In the genomic region with DNA sequence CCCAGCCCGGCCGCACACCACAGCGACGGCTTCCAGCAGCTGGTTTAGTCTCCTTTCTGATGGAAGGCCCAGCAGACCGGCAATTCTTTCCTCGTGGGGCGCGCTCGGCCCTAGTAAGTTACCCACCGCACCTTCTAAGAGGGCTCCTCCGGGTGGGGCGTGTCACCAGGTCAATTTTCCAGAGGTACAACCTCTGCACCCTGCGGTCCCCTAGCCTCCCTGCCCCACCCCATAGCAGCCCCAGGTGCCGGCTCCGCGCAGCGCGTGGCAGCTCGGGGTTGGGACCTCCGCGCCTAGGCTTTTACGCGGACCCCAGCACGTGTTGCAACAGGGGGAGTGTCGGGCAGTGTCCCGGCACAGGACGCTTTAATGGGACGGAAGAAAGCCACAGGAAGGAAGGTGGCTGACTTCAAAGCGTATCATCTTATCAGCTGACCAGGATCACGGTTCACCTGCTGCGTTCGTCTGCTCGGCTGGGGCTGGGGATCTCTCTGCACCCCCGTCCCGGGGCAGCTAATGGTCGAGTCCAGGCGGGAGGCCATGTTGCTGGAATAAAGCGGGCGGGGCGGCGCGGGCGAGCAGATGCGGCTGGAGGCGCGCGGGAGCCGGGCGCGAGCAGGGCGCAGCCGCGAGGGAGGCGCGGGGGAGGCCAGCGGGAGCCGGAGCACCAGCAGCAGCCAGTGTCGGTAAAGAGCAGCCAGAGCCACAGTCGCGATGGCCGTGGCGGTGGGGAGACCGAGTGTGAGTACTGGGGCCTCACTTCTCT, we compare ENCODE assay signal across 8 mouse cellular contexts. TPM values are rescaled to one million over a fixed set of nuclear protein-coding genes. Genes with fewer than 3 reads are reported as not detected.
DNase-seq lines count a peak whose midpoint lies in the region; ATAC-seq lines count a peak whose summit lies in the region.

Gene Sept11, plus strand, starts transcription at position 581 of the 766 bp plus-strand sequence.

- H3K9ac ChIP-seq in heart, embryonic 13.5 days = peak within 1 kb of the TSS; percentile 95
- peak within 1 kb of the TSS; percentile 85 for H3K9ac ChIP-seq in liver, embryonic 12.5 days
- H3K9ac ChIP-seq in stomach, embryonic 15.5 days = peak within 1 kb of the TSS; percentile 72

- H3K4me2 ChIP-seq in heart, embryonic 13.5 days = peak within 1 kb of the TSS; percentile 86
- peak within 1 kb of the TSS; percentile 93 for H3K4me2 ChIP-seq in liver, embryonic 12.5 days
- peak within 1 kb of the TSS; percentile 90 for H3K4me2 ChIP-seq in stomach, embryonic 15.5 days

- H3K27me3 ChIP-seq in heart, embryonic 13.5 days (replicated peaks) = no peaks in the 10 kb centered on the region
- H3K27me3 ChIP-seq in liver, embryonic 12.5 days (replicated peaks) = peaks cover 12% of the 10 kb centered on the region; the same call in 1 of the 2 replicates
- no peaks in the 10 kb centered on the region for H3K27me3 ChIP-seq in stomach, embryonic 15.5 days (replicated peaks)

- peak; percentile 82 for ATAC-seq in erythroid progenitor cell, adult 5-6 weeks (replicated peaks; ENCODE audit: low FRiP score, poor library complexity, severe bottlenecking)
- ATAC-seq in heart, embryonic 13.5 days (ENCODE audit: extremely low read depth, insufficient number of reproducible peaks, low FRiP score, low TSS enrichment) = peak; percentile 79
- ATAC-seq in liver, embryonic 12.5 days = peak; percentile 92
- ATAC-seq in stomach, embryonic 15.5 days (ENCODE audit: insufficient read depth, low FRiP score, low read depth) = peak; percentile 91

- H3K4me1 ChIP-seq in heart, embryonic 13.5 days = peaks cover 52% of the 10 kb centered on the region
- peaks cover 48% of the 10 kb centered on the region for H3K4me1 ChIP-seq in liver, embryonic 12.5 days
- peaks cover 26% of the 10 kb centered on the region for H3K4me1 ChIP-seq in stomach, embryonic 15.5 days

- H3K36me3 ChIP-seq in heart, embryonic 13.5 days = no peaks in the 10 kb centered on the region
- peaks cover under 1% of the 10 kb centered on the region for H3K36me3 ChIP-seq in liver, embryonic 12.5 days
- no peaks in the 10 kb centered on the region for H3K36me3 ChIP-seq in stomach, embryonic 15.5 days

- no peaks in the 10 kb centered on the region for H3K9me3 ChIP-seq in heart, embryonic 13.5 days
- no peaks in the 10 kb centered on the region for H3K9me3 ChIP-seq in liver, embryonic 12.5 days (replicated peaks)
- H3K9me3 ChIP-seq in stomach, embryonic 15.5 days = no peaks in the 10 kb centered on the region

- peak; percentile 92 for DNase-seq in CD4-positive helper T cell, adult 2 months (ENCODE audit: low read depth, low spot score)
- peak; percentile 83 for DNase-seq in brain, embryonic 18.5 days (ENCODE audit: low read depth, low spot score)
- DNase-seq in kidney, postnatal 10 days = peak; percentile 96
- DNase-seq in natural killer cell, adult 2 months (ENCODE audit: low spot score in 2 of 2) = peak; percentile 88 to 91

- under 1% methylated on average over 56 of the region's 63 CpGs for WGBS in heart, embryonic 13.5 days
- under 1% methylated on average over 63 of the region's 63 CpGs for WGBS in liver, embryonic 12.5 days (ENCODE audit: insufficient replicate concordance)
- under 1% methylated on average over 63 of the region's 63 CpGs for WGBS in stomach, embryonic 15.5 days

- H3K4me3 ChIP-seq in heart, embryonic 13.5 days = peak within 1 kb of the TSS; percentile 86
- peak within 1 kb of the TSS; percentile 75 for H3K4me3 ChIP-seq in liver, embryonic 12.5 days
- peak within 1 kb of the TSS; percentile 77 for H3K4me3 ChIP-seq in stomach, embryonic 15.5 days (replicated peaks)

- peak within 1 kb of the TSS; percentile 91 for H3K27ac ChIP-seq in heart, embryonic 13.5 days (replicated peaks)
- H3K27ac ChIP-seq in liver, embryonic 12.5 days = peak within 1 kb of the TSS; percentile 84
- peak within 1 kb of the TSS; percentile 94 for H3K27ac ChIP-seq in stomach, embryonic 15.5 days

RNA-seq across cellular contexts. Expression of gene Sept11, which starts in this region (rescaled TPM):
- total RNA-seq in erythroid progenitor cell, adult 5-6 weeks (2015; ENCODE audit: low replicate concordance) = 14.7 and 22.3 TPM in 2 replicates
- total RNA-seq in erythroid progenitor cell, adult 5-6 weeks (2017; ENCODE audit: low replicate concordance) = 5.4 and 9.0 TPM in 2 replicates
- polyA plus RNA-seq in heart, embryonic 13.5 days (2015; fragmentation: Nextera tagmentation; extraction: Ambion mirVana) = 82.0 and 82.4 TPM in 2 replicates
- polyA plus RNA-seq in liver, embryonic 12.5 days (2016; fragmentation: Nextera tagmentation; extraction: Ambion mirVana) = 57.6 and 59.0 TPM in 2 replicates
- 141 and 160 TPM in 2 replicates for polyA plus RNA-seq in stomach, embryonic 15.5 days (2015; fragmentation: Nextera tagmentation; extraction: Ambion mirVana)

Comparison
In these comparisons a context has a peak if more than half of its experiments do, and no peak if none do; other contexts are left out.
1. Peak in every context shown above with its lines: DNase-seq, ATAC-seq, H3K4me3 ChIP-seq and H3K27ac ChIP-seq.